Mouse (Mus musculus) limb, embryonic 12.5 days (tissue): ENCODE results near the gene Cpt1a. TPM values are rescaled to one million over a fixed set of nuclear protein-coding genes. Genes with fewer than 3 reads are reported as not detected.

ENCODE experiments used
- ATAC-seq: fragments of 200-750 bp; cut with Nextera tagmentation; 2 replicates; pipeline ENCODE4 v1.8.0; 2017; ENCODE audit warnings: low read depth, moderate TSS enrichment; ENCODE audit not compliant: insufficient number of reproducible peaks, insufficient read depth, low FRiP score, low TSS enrichment
- H3K27ac ChIP-seq: fragments of 300-500 bp; sonication (generic); 2 replicates; pipeline ENCODE4 v1.5.1; 2016; ENCODE audit warnings: mild to moderate bottlenecking, moderate library complexity
- H3K27me3 ChIP-seq: fragments of 300-500 bp; sonication (generic); 2 replicates; pipeline ENCODE4 v1.6.1; 2016; ENCODE audit warnings: mild to moderate bottlenecking, moderate library complexity
- H3K36me3 ChIP-seq: fragments of 300-500 bp; sonication (generic); 2 replicates; pipeline ENCODE4 v1.6.1; 2016; ENCODE audit warnings: mild to moderate bottlenecking, moderate library complexity
- H3K4me1 ChIP-seq: fragments of 300-500 bp; sonication (generic); replicated peaks from 2 replicates; pipeline ENCODE4 v1.6.1; 2016
- H3K4me2 ChIP-seq: fragments of 300-500 bp; sonication (generic); 2 replicates; pipeline ENCODE4 v1.6.1; 2016; ENCODE audit warnings: mild to moderate bottlenecking, moderate library complexity
- H3K4me3 ChIP-seq: fragments of 300-500 bp; sonication (generic); replicated peaks from 2 replicates; pipeline ENCODE4 v1.5.1; 2016; ENCODE audit warnings: mild to moderate bottlenecking
- H3K9ac ChIP-seq: fragments of 300-500 bp; sonication (generic); replicated peaks from 2 replicates; pipeline ENCODE4 v1.6.1; 2016; ENCODE audit warnings: mild to moderate bottlenecking, moderate library complexity
- H3K9me3 ChIP-seq: fragments of 300-500 bp; sonication (generic); 2 replicates; pipeline ENCODE4 v1.6.1; 2016; ENCODE audit warnings: mild to moderate bottlenecking, moderate library complexity
- WGBS: fragments of 180-500 bp; shearing (Covaris S2); methylation state at CpG from one replicate; pipeline ENCODE4 v1.1.7; 2016; 5-methylcytosine and 5-hydroxymethylcytosine counted together
- microRNA-seq: library from miRNA; unstranded; fragments of <30 nt; microRNA quantifications from one replicate; pipeline ENCODE4, GENCODE M21; 2017
- polyA plus RNA-seq: library from polyadenylated mRNA; unstranded; fragments of >200 nt; fragmentation: Nextera tagmentation; extraction: Ambion mirVana; gene quantifications from 2 replicates; pipeline ENCODE4 v1.2.1, GENCODE M21; 2016

The Cpt1a gene
- polyA plus RNA-seq, 1 experiment from 2014 or later, result 12.8 TPM

- Histone ChIP-seq H3K9ac (no peak overlapping the region), H3K36me3 (no peaks in the 10 kb centered on the region), H3K27ac (no peak overlapping the region), H3K9me3 (no peaks in the 10 kb centered on the region), H3K27me3 (no peaks in the 10 kb centered on the region), H3K4me1 (no peaks in the 10 kb centered on the region), H3K4me2 (no peak overlapping the region), H3K4me3 (no peak overlapping the region)
- no peak for ATAC-seq
- WGBS, result 58% methylated on average over 7 of the region's 7 CpGs
These were observed 108.9 kb downstream of the Cpt1a start for GRCm38 (mm10) chr19:3431066-3431465.

GRCm38 (mm10) chr19:3431969-3432368 is 109.8 kb downstream of the Cpt1a start:
- 81% methylated on average over 2 of the region's 2 CpGs for WGBS
- no peak for ATAC-seq
- Histone ChIP-seq H3K4me1 (no peaks in the 10 kb centered on the region), H3K27ac (no peak overlapping the region), H3K4me2 (no peak overlapping the region), H3K36me3 (no peaks in the 10 kb centered on the region), H3K9me3 (no peaks in the 10 kb centered on the region), H3K27me3 (no peaks in the 10 kb centered on the region), H3K4me3 (no peak overlapping the region), H3K9ac (no peak overlapping the region)

GRCm38 (mm10) chr19:3434124-3434523 is 112.0 kb downstream of the Cpt1a start:
- H3K4me3 ChIP-seq, result no peak overlapping the region
- no peak overlapping the region for H3K4me2 ChIP-seq
- H3K9ac ChIP-seq, result no peak overlapping the region
- no peaks in the 10 kb centered on the region for H3K9me3 ChIP-seq
- ATAC-seq, result no peak
- H3K27ac ChIP-seq, result no peak overlapping the region
- no peaks in the 10 kb centered on the region for H3K4me1 ChIP-seq
- H3K36me3 ChIP-seq, result no peaks in the 10 kb centered on the region
- no peaks in the 10 kb centered on the region for H3K27me3 ChIP-seq
- WGBS, result 44% methylated on average over 4 of the region's 4 CpGs

- Histone ChIP-seq H3K4me3 (no peak overlapping the region), H3K9me3 (no peaks in the 10 kb centered on the region), H3K36me3 (no peaks in the 10 kb centered on the region), H3K27me3 (no peaks in the 10 kb centered on the region), H3K9ac (no peak overlapping the region), H3K27ac (no peak overlapping the region), H3K4me1 (no peaks in the 10 kb centered on the region), H3K4me2 (no peak overlapping the region)
- WGBS, result 24% methylated on average over 4 of the region's 4 CpGs
- no peak for ATAC-seq
These were observed 112.5 kb downstream of the Cpt1a start for GRCm38 (mm10) chr19:3434641-3435040.

Small RNA genes within 50 kb of the gene (microRNA-seq; reads per million reads assigned to microRNA genes)
- not detected for gene Mir6984

Other genes with a start within 250 kb of the Cpt1a start
- gene Mrpl21, start 39.4 kb upstream of the Cpt1a start, polyA plus RNA-seq, result 132 and 139 TPM in 2 replicates
- 14.6 and 15.3 TPM in 2 replicates for gene Ighmbp2, start 39.3 kb upstream of the Cpt1a start, polyA plus RNA-seq
- 0.11 and 0.40 TPM in 2 replicates for gene Tesmin, start 66.5 kb downstream of the Cpt1a start, polyA plus RNA-seq
- gene Gal, start 92.2 kb downstream of the Cpt1a start, polyA plus RNA-seq, result 0.37 and 2.5 TPM in 2 replicates